Mouse (Mus musculus) left cerebral cortex, postnatal 14 days (tissue): Measurements from ENCODE around the gene Rnf130. TPM values are rescaled to one million over a fixed set of nuclear protein-coding genes. Genes with fewer than 3 reads are reported as not detected.
"Not testable (repeated sequence)": the region's sequence is repeated elsewhere in the genome, so short reads cannot be mapped to it uniquely, and the experiment has no call there.

Experiments
- DNase-seq, 2 experiments: peaks; one replicate each; pipeline ENCODE4 v3.0.0; 2021 to 2022; ENCODE audit warnings: low spot score in 2 of 2, mixed read lengths in 1 of 2
- intact Hi-C: fragments of 180-260 bp; cut with DNase I; formaldehyde crosslinking; loops from one replicate; pipeline ENCODE4 v1.15.1; 2025
- total RNA-seq, 2 experiments: library from RNA; stranded (reverse); gene quantifications; 2 replicates each; pipeline ENCODE4 v1.2.3; 2021

Rnf130 gene
- total RNA-seq, 2 experiments from 2014 or later = 95.7 to 106 TPM

- no peak for DNase-seq
- intact Hi-C loops = no loop called here
These were observed 37.0 kb downstream of the Rnf130 start for GRCm38 (mm10) chr11:50062116-50062515.

GRCm38 (mm10) chr11:50066088-50066487, 40.9 kb downstream of the Rnf130 start:
- intact Hi-C loops = no loop called here
- DNase-seq = no peak

GRCm38 (mm10) chr11:50073830-50074229, 48.7 kb downstream of the Rnf130 start:
- no peak for DNase-seq
- intact Hi-C loops = no loop called here

- DNase-seq = peak in 1 of 2 experiments; percentile 18
- intact Hi-C loops = no loop called here
These were observed 51.6 kb downstream of the Rnf130 start for GRCm38 (mm10) chr11:50076756-50077155.

DNA sequence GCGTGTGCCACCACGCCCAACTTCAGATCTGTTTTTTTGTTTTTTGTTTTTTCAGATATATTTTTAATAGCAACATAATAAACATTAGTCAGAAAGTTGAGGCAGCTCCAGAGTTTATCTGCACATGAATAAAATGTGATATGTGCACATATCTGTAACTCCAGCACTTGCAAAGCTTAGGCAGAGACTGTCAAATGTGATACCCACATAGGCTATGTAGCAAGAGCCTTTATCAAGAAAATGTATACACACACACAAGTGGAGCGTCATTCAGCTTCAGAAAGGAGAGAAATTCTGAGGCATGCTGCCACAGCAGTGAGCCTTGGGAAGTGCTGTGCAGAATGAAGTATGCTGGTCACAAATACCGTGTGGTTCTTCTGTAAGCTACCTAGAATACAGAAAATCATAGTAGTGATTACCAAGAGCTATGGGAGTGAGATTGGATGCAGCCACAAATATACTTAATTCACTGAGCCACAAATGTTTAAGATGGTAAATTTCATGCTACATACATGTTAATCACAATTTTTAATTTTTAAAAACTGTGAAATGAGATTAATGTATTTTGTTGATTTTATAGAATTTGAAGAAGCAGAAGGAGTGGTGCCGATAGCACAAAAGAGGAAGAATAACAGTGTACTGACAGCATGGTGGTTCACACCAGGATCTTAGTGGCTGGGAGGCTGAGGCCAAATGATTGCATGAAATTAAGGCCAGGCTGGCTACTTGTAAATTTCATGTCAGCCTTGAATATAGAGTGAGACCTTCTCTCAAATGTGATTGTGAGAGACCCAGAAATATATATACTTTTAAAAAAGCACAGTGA, 56.4 kb downstream of the Rnf130 start:
- intact Hi-C loops = no loop called here
- no peak for DNase-seq

DNA sequence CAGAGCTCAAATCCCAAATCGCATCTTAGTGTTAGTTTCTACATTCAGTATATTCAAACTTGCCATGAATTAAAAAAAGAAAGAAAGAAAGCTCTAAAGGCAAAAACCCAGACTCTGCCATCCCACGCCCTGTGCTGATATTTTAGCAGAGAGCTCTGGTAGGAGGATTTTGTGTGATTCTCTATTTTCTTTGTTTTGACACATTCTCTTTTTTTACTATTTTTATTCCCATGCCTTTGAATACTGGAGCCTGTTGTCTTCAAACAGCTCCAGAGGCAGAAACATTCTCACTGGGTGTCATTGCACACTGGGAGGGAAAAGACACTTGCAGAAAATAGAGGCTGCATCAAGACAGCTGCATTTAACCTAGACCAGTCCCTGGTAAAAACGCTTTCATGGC, 61.1 kb downstream of the Rnf130 start:
- DNase-seq = peak; percentile 47 to 49
- intact Hi-C loops = loop anchor here (5.0 kb wide), 2 partner anchors 39 to 59 kb away; partner anchors contain the start of gene Rnf130

GRCm38 (mm10) chr11:50089840-50090239, 64.7 kb downstream of the Rnf130 start:
- intact Hi-C loops = loop anchor here (5.0 kb wide), 2 partner anchors 43 to 63 kb away; partner anchors contain the start of gene Rnf130
- no peak for DNase-seq

DNA sequence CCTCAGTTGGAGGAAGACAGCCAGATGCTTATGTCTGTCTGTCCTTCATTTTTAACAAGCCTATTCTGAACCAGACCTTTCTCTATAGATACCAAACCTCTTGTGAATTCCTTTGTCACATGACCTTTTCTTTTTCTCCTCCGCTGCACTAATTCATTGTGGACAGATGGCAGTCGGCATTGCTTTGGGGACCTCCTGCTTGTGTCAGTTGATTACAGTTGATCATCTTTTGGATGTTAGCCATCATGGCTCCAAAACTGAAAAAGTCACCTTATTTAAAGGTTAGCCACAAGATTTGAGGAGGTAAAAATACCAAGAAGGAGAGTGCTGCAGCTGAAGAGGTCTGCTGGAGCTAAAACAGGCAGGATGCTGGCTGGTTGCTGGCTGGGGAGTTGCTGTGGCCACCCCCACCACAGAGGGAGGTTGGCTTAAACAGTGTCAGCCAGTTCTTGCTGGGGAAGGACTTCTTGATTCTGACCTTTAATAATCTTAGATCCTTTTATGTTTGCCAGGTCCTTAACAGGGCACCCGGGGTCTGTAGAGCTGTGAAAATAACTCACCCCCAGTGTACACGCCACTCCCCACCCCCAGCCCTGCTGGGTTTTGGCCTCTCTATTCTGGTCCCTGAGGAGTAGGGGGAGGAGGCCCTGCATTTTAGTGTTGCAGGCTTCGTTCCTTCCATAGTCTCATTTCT, 66.0 kb downstream of the Rnf130 start:
- intact Hi-C loops = no loop called here
- no peak for DNase-seq

GRCm38 (mm10) chr11:50091681-50092080, 66.5 kb downstream of the Rnf130 start:
- intact Hi-C loops = no loop called here
- DNase-seq = no peak

DNA sequence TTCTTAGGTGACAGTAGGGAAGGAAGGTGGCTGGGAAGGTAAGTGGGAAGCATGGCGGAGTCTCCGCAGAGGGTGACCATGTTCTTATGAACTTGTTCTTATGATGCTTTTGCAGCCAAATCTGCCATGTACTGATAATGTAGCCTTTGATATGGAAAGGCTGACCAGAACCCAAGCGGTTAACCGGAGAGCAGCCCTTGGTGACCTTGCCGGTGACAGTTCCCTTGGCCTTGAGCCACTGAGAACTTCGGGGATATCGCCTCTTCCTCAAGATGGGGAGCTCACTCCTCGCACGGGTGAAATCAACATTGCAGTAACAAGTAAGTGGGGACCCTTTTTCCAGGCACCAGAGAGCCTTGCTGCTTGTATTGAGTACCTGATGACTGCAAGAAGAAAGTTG, 70.5 kb downstream of the Rnf130 start:
- intact Hi-C loops = no loop called here
- DNase-seq = no peak

DNA sequence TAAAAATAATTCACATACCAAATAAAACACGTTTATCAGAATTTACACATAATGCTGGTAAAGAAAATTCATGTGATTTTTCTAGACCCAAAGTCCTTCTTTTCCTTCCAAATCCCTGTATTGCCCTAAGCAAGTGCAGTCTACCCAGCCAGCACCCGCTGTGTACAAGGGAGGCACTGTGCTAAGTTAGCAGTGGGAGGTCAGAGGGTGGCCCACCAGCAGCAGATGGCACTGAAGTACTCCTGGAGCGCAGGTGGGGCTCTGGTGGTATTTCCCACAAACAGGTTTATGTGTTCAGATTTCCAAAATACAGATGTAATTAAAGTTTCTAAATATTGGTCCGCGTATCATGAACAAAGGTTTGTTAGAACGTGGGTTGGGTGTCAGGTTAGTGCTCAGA, 71.9 kb downstream of the Rnf130 start:
- no peak for DNase-seq
- intact Hi-C loops = no loop called here

DNA sequence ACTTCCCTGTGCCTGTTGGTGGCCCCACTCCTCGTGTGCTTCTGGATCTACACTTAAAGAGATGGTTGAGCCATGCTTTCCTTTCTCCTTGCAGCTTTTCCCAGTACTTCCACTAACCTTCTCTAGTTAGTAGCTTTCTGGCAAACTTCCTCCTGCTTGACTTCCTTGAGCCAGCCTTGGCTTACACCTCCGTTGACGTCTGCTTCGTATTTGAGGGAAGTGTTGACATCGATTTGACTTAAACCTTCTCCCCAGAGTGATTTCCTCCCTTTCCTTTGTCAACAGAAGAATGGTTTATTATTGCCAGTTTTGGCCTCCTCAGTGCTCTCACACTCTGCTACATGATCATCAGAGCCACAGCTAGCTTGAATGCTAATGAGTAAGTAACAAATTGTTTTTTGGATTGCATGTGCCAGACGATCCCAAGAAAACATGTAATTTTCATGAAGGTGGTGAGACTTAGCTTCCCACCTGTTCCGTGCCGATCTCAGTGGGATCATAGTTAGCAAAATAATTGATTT, 73.9 kb downstream of the Rnf130 start:
- no peak for DNase-seq
- intact Hi-C loops = no loop called here

GRCm38 (mm10) chr11:50099692-50100091, 74.5 kb downstream of the Rnf130 start:
- DNase-seq = no peak
- intact Hi-C loops = no loop called here

DNA sequence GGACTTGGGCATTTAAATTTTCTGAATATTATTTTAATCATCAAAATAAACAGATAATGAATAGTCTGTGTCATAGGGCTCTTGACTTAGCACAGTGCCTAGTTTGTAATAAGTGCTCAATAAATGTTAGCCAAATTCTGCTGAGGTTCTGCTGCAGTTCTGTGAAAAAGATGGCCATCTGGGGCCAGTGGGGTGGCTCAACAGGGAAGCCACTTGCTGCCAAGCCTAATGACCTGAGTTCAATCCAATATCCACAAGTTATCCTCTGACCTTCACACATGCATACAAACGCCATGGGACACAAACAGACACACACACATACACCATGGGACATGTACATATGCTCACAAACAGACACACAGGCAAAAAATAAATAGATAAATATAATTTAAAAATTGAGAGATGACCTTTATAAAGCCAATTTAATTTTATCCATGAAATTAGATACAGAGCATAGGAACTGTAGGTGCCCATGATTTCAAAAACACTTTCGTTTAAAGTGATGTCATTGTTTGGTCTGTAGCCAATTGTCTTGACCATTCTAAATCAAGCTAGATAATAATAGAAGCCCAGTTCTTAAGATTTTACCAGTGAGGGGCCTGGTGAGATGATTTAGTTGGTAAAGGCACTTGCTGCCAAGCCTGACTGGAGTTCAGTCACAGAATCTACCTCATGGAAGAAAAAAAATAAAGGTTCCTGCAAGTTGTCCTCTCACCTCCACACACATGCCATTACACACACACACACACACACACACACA, 75.6 kb downstream of the Rnf130 start:
- no peak for DNase-seq
- intact Hi-C loops = no loop called here

- intact Hi-C loops, DNase-seq: not testable (repeated sequence)
These were observed 76.8 kb downstream of the Rnf130 start for GRCm38 (mm10) chr11:50101962-50102361.

- intact Hi-C loops = no loop called here
- DNase-seq = no peak
These were observed 78.9 kb downstream of the Rnf130 start for GRCm38 (mm10) chr11:50104016-50104415.

DNA sequence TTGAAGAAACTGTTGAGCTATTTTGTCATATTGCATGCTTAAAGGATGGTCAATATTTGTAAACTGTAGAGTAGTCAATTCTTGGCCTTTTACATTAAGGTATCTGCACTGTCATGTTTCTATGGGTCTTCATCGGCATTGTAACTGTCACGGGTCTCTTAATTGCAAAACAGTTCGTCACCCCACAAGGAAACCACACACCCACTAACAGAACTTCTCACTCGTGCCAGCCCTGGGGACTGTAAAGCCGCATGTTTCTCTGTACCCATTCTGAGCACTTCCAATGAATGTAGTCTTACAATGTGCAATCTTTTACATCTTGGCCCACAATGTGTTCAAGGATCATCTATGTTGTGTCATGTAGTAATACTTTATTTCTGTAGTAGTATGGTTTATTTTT, 80.1 kb downstream of the Rnf130 start:
- DNase-seq = no peak
- intact Hi-C loops = no loop called here

DNA sequence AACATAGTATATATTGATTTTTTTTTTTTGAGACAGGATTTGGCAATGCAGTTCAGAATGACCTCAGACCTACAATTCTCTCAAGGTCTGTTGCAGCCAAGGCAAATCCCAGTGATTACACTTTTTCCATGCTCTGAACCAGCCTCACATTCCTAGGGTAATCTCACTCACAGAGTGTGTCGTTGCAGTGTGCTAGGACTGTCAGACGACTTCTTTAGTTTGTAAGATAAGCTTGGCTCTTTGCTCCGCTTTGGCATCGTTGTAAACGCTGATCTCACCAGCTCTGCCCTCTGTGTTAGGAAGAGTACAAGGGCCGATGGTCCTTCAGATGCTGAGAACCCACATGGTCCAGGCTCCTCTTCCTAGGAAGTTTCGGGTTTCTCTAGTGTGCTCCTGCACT, 80.9 kb downstream of the Rnf130 start:
- no peak for DNase-seq
- intact Hi-C loops = no loop called here

- intact Hi-C loops = no loop called here
- DNase-seq = peak in 1 of 2 experiments; percentile 31
These were observed 83.7 kb downstream of the Rnf130 start for GRCm38 (mm10) chr11:50108823-50109244.

DNA sequence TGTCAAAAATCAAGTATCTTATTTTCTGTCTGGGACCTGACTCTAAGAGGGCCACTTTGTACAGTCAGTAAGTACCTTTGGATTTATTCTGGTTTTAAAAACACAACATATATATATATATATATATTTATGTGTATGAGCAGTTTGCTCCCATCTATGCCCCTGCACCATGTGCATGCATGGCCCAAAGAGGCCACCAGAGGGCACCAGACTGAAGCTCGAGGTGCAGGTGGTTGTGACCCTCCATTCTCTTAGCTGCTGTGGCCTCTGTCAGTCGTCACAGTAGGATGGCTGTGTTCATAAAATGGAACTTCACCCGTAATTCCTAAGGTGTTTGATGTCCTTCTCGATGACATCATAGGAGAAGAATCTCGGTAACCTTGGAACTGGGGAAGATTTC, 89.2 kb downstream of the Rnf130 start:
- peak; percentile 47 to 67 for DNase-seq
- intact Hi-C loops = no loop called here
